Mouse (Mus musculus) left cerebral cortex, adult 8-10 months (tissue): ENCODE measurements around the gene Gatad1. TPM values are rescaled to one million over a fixed set of nuclear protein-coding genes. Genes with fewer than 3 reads are reported as not detected.
"Not testable (repeated sequence)": the region's sequence is repeated elsewhere in the genome, so short reads cannot be mapped to it uniquely, and the experiment has no call there.

Experiments
- DNase-seq, 2 experiments: peaks; one replicate each; pipeline ENCODE4 v3.0.0; 2022; ENCODE audit warnings: low spot score in 2 of 2
- total RNA-seq, 4 experiments: library from RNA; stranded (reverse); gene quantifications; 2 replicates each; pipeline ENCODE4 v1.2.4; 2022

Gene Gatad1
- 100 to 1,000 TPM; 121 to 133 (median 121) TPM for total RNA-seq

DNA sequence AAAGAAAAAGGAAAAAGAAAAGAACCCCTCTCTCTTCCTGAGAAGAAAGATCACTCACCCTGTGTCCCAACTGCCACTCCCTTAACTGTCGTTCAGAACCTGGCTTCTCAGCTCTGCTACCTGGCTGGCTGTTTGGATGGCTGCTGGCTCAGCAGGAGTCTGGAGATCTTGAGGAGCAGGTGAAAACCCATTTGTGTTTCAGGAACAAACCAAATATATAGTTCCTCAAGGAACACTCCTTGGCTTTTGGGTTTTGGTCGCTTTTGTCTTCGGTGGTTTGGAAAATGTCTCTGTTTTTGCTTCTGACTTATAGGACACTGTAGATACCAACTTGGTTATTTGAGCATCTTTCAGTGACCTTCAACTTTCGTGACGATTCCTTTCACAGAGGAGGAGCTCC lies at the start of gene Gatad1:
TSS of gene Gatad1 (minus strand) at position 101 of the 400 bp plus-strand sequence.
- no peak for DNase-seq

DNA sequence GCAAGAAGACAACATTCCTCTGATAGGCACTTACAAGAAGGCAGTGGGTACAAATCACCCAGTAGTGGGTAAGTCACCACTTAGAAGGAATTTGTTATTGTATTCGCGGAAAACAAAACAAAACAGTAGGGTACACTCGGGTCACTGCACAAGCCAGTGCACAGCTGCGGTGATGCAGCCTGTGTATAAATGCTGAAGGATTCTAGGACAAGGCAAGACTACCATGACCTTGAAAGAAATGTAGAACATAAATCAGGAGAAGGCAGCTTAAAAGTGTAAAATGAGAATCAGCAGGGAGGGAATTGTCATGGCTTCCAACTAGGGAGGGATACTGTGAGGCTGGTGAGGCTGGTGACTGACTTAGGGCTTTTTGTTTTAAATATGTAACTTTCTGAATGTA lies 45.2 kb upstream of the Gatad1 start:
- DNase-seq = no peak

DNA sequence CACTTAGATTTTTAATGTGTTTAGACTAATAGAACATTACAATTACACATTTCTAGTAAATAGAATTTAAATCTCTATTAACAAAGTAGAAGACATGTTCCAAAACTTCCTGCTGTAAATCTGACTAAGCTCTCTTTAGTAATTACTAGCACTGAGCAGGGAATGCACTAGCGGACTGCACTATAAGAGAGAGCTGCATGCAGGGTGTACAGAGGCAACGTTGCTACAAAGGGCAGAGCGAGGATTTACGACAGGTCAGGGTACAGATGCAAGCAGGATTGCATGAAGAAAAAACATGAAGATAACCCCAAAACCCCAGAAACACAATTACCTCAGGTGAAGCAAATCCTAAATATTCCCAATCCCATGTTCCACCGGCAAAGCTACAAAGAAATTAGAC lies 43.0 kb upstream of the Gatad1 start:
- DNase-seq = no peak

DNA sequence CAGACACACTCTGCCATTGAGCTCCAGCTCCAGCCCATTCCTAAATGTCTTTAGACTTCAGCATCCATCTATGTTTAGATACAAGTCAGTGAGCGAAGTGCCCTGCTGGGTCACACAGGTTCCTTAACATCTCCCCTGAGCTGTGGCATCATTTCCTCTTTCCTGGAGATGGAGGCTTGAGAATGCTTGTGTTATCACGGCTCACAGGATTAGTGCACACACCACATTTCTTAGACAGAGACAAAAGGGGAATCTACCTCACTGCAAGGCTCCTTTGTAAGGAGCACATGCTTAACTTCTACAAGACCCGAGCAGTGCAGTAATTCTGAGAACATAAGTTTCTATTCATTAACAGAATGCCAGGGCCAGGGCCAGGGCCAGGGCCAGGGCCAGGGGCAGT lies 39.0 kb upstream of the Gatad1 start:
- no peak for DNase-seq

DNA sequence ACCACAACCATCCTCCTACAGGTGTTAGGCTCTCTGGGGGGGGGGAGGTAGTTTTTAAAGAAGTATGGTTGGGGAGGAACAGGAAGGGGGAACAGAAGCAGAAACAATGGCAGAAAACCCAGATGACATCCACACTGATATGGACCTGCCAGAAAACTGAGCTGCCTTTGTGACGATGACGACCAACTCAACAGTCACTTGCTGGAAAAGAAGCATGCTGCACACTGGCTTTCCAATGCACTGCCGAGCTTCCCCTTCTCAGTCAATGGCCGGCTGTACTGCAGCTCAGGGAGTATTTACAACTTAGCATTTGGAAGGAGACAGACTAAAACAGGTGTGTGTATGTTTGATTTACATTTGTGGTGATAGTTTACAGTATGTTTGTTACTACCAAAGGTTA lies 38.2 kb upstream of the Gatad1 start:
- DNase-seq = no peak

DNA sequence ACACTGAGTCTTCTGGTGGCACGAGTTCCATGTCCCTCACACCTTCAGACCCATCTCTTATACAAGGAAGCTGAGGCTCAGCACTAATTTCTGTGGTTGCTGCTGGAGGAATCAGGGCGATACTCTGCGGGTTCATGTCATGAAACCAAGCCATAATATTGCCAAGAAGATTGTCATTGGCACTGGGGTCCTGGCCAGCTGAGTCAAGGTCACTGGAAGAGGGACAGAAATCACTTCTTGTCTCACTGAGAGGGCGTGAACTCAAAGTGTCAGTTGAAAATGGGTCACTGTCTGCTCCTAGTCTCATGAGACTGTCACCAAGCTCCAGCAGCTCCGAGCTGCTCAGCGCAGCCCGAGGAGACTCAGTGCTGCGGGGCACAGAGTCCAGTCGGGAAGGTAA lies 36.0 kb upstream of the Gatad1 start:
- DNase-seq = no peak

DNA sequence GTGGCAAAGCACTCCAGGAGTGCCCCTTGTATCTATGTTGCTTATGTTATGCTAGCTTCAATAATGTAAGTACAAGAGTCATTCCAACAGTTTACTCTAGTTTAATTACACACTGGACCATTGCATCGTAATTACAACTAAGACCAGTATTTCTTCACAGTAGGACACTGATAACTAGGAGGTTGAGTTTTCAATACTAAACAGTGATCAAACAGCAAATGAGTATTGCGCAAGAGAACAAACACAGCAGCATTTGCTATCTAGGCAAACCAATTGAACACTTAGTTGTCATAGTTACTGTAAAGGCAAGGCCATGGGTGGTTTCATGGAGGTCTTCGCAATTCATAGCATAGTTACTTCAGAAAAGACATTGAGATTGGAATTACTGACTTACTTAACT lies 34.3 kb upstream of the Gatad1 start:
- DNase-seq = no peak

DNA sequence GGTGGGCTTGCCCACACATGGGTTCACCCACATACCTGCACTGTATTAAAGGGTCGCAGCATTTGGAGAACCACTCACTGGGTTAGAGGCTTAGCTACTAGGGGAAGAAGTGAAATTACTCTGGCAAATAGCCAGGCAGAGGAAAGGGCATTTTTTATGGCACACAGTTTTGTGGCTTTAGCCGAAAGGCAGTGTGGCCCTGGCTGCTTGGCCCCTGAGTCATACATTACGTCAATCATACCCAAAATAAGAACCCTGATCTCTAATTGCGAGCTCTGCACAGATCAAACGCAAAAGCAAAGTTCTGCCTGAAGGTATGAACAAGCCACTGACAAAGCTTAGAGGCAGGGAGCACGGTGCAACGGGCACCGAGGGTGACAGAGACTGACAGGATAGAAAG lies 31.3 kb upstream of the Gatad1 start:
- DNase-seq = no peak

DNA sequence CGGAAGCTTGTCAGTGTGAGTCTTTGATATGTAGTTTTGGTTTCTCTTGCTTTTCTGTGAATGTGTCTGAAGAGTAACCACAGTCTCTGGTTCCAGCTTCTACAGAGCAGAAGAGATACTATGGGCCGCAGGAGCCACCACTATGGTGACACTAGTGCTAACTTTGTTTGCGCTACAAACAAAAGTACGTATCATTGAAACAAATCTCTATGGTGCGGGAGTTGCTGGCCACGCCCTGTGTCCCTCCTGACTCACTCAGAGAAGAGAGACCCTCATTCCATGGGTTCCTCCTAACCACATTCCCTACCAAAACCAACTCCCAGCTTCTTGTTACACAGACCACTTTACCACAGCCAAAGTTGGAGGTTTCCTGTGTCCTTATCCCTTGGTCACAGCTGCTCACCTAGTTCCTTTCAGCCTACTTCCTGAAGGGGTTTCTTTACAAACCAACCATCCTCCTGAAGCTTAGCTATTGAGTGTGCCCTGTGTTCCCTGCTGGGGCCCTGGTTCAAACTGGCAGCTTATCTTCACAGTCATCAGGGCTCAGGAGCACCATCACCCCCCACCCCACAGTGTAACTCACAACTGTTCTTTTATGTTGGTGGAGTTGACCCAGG lies 13.1 kb upstream of the Gatad1 start:
- DNase-seq = no peak

DNA sequence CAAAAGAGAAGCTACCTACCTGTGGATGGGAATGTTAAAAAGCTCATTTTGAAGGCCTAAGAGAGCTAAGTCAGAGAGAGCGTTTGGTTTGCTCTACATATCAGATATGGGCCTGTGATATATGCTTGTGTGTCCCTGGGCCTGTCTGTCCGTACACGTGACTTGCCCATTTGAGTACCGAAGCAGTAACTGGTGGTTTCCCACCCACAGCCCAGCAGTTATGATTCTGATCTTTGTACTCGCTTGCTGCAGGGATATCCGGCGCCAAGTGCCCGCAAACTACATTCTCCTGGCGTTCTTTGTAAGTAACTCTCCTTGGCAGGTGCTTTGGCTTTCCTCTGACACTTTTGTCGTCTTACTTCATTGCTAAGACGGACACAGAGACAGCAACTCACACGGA lies 9.6 kb upstream of the Gatad1 start:
- no peak for DNase-seq

DNA sequence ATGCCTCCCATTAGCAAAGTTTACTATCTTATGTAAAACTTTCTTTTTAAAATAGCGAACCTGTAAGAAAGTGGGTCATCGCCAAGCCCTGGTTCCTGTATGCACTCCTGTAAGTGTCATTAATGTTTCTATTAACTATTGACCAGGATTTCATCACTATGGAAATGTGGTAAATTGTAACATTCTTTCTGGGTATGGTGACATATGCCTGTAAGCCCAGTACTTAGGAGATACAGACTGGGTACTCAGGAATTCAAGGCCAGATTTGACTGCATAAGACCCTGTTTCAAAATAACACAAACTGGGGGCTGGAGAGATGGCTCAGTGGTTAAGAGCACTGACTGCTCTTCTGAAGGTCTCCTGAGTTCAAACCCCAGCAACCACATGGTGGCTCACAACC lies 8.2 kb upstream of the Gatad1 start:
- DNase-seq = no peak

DNA sequence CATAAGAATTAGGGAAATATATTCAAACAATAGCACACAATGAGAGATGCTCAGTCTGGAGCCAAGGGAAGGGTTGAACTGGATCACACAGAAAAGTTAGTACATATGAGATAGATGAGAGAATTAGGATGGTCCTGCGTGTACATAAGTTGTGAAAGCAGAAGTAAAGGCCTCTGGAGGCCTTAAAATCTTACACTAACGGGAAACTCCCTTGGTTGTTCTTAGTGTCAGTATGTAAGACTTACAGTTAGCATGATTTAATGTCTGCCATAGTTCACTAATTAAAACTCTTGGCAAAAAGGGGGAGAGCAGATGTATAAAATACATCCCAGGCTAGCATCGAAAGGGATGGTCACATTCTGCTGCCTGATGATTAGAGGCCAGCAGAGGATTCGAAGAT lies 3.2 kb downstream of the Gatad1 start:
- no peak for DNase-seq

DNA sequence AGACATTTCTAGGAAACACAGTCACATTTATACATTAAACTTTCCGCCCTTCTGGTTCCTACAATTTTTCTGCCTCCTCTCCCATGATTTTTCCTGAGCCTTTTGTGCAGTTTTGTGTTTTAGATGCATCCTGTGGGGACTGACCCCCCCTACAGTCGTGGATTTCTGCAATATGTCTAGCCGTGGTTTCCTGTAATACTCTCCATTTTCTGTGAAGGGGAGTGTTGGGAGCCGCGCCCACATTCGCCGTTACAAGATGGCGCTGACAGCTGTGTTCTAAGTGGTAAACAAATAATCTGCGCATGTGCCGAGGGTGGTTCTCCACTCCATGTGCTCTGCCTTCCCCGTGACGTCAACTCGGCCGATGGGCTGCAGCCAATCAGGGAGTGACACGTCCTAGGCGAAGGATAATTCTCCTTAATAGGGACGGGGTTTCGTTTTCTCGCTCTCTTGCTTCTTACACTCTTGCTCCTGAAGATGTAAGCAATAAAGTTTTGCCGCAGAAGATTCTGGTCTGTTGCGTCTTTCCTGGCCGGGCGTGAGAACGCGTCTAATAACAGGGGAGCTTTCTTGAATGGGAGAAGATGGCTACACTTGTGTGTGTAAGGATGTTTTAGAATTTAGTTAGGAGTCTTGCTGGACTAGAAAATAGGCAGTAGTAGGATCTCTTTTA lies 3.9 kb downstream of the Gatad1 start:
- not testable (repeated sequence) for DNase-seq

DNA sequence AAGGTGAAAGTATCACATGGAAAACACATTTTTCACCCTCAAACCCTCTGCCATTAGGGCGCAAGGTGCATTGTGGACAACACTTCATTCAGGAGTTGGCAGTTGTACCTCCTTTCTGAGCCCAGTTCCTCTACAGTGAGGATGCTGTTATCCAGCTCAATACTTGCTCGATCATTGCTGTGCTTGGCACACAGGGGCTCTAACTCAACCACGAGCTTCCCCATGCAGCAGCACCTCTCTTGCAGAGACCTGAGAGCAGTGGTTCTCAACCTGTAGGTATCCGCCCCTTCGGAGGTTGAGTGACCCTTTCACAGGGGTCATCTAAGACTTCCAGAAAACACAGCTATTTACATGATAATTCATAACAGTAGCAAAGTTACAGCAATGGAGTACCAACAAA lies 5.4 kb downstream of the Gatad1 start:
- no peak for DNase-seq

DNA sequence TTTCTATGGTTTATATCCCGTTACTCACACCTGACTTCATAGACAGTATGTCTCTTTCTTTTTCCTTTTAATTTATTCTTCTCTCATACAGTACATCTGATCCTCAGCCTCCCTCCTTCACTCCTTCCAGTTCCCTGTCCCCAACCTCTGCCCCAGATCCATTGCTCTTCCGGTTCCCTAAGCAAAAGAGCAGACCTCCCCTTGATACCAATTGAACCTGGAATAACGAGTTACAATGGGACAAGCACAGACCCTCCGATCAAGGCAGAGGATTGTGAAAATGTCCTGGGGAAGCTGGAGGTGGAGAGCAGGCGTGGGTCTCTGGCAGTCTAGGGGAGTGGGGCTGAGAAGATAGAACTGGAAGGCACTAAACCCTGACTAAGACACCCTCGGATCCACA lies 6.1 kb downstream of the Gatad1 start, which contains the start of gene Tmbim7:
TSS of gene Tmbim7 (plus strand) at position 301 of the 400 bp plus-strand sequence.
- no peak for DNase-seq

DNA sequence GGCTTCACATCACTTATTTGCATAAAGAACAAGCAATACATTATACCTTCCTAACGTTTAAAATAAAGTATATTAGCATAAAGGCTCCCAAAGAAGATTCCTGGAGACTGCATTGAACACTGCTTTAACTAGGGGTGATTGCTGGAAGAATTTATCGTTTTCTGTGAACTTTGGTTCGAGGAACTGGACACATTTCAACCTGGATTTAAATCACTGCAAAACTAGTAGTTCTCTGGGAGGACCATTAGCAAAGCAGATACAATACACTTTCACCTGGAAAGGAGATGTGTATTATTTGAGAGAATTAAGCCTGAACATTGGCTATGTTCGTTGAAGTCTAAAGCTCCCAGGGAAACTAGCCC lies 8.2 kb downstream of the Gatad1 start:
- no peak for DNase-seq

DNA sequence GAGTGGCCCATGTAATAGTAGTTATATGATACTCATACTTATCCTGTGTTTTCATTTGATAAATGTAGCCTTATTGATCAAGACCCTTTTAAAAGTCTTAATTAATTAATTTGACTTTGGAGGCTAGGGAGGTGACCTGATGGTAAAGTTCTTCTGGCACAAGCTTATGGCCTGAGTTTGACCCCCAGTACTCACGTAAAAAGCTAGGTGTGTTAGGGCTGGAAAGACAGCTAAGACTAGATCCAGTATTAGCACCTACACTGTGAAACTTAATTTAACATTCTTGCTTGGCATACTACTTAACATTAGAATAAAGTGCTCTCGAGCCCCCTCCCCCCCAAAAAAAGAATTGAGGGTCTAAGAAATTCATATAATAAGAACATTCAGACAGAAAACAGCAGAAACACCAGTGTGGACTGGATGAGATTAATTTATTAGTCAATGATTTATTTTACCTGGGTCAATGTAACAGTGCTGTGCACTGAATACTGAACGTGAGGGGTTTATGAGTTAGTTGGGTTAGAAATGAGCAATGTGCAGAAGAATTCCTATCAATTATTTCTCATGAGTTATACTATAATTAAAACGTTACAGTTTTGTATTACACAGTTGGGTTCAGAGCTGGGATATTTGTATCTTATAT lies 8.7 kb downstream of the Gatad1 start:
- DNase-seq = no peak

DNA sequence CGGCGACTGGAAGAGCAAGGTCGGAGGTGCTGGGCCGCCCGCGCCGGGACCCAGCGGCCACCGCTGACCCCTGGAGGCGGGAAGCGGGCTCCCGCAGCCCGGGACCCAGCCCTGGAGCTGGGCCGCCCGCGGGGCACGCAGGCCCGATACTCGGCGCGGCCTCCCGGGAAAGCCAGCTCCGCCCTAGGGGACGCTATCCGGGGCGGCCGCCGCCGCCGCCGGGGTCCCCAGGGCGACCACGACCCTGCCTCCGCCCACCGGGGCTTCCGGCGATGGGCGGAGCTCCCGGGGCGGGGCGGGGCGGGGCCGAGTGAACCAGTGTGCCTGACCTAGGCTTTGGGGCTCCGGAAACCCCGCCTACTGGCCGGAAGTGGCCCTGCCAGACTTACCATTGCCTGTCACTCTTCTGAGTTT lies 9.3 kb downstream of the Gatad1 start:
- peak; percentile 39 to 87 for DNase-seq

DNA sequence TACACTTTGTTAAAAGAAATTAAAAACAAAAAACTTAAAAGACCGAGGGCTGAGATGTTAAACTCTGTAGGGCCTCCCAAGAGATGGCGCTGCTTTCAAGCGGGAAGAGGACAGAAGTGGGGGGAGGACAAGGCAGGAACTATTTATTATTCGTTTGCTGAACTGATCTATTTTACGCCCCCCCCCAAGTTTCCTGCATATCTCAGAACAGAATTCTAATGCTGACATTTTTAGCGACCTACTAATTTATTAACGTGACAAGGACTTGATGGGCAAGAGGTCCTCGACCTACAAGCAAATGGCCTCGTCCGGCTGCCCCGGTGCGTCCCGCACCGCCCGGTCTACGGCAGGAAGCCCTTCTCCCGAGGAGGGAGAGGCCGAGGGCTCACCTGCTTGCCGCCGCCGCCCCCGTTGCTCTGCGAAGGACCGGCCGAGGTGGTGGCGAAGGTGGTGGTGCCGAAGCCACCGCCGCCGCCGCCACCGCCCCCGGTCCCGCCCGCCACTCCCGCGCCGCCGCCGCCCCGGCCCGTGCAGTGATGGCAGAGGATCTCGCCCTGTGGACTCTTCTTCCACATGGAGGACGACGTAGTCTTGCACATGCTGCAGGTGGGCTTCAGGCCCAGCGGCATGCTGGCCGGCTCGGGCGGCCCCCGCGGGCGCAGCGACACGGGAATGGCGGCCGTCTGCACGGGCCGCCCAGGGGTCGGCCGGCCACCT lies 9.8 kb downstream of the Gatad1 start:
- peak; percentile 26 to 30 for DNase-seq

DNA sequence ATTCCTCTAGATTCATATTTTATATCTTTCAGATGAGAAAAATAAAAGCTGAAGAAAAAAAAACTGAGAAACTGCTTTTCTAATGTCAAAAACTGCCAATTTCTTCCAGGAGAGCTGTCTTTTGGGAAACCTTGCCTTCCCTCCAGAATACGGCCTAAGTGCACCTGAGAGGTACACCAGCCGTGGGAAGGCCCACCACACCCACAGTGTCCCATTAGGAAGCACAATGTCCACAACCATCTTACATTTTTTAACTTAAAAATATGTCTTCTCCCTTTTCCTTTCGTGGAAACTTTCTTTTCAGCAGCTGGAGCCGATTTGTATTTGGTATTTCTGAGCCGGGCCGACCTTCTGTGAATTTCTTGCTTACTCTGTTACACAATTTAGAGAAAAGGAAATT lies 10.4 kb downstream of the Gatad1 start:
- DNase-seq = no peak

DNA sequence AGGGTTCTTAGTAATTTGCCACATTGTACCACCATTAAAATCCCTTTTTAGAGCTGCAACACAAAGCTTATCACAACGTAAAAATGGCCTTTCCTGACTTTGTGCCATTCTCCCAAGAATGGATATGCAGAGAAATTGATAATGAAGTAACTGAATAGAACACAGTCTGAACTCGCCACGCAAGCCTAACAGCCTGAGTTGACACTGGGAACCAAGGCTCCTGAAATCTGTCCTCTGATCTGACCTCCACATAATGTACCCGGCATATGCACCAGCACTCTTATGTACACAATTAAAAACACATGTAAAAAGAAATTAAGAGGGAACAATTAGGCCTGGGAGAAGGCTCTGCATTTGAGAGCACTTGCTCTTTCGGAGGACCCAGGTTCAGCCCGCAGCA lies 11.7 kb downstream of the Gatad1 start:
- DNase-seq = no peak

DNA sequence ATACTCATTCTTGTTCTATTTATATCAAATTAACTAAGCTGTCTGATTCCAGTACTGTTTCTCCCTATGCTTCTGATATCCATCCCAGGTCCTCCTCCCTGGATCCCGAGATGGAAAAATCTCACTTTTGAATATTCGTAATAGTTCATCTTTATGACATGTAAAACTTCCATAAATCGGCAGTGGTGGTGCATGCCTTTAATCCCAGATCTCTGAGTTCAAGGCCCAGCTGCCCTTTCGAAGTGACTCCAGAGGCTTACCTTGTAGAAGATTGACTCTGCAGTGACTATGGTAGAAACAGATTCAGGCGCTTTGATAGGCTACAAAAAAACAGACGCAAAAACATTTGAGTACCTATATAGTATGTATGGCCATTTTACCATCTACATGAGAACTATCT lies 12.4 kb downstream of the Gatad1 start:
- DNase-seq = no peak
